Mouse (Mus musculus) T-helper 2 cell (primary cell): ENCODE measurements around the gene Cd47.

Source experiments
- in situ Hi-C: fragments of 300-600 bp; cut with MboI, MseI; formaldehyde crosslinking; loops from one replicate; pipeline ENCODE4 v1.15.1; 2025; ENCODE audit warnings: high pct_unique_total_duplicates

Cd47 gene

DNA sequence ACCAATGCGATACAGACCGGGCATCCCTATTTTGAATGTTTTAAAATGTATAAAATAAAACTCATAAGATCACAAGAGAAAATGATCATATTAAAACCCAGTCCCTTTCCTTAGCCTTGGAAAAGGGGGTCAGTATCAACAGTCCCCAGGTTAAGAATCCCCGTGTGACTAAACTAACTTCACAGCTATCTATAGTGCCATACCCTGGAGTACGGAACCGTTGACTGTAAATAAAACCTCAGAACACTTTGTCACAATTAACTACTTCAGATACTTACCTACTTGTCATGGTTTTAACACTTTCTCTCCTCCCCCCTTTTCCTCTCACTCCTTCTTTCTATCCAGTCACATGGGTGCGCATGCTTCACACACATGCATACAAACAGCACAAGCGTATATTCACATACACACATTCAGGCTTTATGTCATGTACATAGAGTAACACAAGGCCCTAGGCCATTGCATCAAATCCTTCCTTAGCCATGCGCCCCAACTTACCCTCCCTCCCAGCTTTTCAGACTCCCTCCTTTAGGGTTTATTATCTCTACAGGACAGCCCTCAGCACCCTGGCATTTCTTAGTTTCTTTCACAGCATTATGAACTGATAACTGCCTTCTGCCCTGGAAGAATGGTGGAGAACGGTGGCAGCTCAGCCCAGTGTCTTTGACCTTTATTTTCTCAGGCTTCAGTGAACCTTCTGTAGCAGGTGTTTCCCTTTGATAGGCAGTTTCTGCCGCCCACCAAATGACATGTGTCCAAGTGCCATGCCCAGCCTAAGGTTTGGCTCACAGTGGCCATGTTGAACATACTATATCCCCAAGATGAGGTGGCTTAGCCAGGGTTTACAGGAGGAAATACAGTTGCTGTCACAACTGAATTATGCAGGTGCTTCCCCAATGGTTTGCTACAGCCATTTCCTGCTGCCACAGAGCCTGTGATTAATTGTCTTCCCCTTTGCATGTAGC is at the start of gene Cd47:
TSS of gene Cd47 (plus strand) at position 937 of the 965 bp plus-strand sequence.
- in situ Hi-C loops, result loop anchor here (10.0 to 25.0 kb wide), 2 partner anchors 935 to 1038 kb away; partner anchors contain the start of gene Trat1

DNA sequence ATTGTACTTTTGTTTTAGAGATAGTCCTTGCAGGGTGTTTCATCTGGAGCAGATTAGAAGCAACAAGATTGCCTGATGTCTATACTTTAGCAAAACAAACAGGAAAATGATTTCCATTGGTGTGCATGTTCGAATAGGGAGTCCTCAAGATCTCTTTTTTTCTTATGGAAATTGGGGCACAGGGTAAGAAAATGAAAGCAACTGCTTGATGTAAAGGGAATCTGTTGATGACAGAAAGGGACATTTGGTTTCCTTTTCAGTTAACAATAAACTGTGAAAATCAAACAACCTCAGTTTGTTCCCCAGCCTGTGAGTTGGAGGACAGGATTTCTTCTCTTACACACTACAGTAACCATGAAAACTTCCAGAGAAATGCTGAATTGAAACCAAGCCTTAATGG is 47.4 kb upstream of the Cd47 start:
- in situ Hi-C loops, result loop anchor here (25.0 kb wide), 1 partner anchor 241 kb away; no protein-coding TSS in a partner anchor

DNA sequence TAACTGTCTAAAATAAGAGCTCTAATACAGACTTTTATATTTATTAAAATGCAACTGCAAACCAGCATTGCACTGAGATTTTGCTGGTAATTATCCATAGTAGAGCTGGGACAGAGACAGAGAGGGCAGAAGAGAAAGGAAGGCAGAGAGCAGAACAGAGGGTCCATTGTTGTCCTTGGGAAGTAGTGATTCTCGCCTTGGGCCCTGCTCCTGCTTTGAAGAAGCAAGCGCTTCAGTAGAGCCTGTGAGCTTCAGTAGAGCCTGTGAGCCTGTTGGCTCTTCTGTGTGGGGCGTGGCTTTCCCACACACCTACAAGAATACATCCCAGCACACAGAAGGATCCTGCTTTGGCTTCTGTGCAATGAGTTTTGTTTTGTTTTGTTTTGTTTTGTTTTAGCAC is 47.0 kb upstream of the Cd47 start:
- in situ Hi-C loops, result loop anchor here (25.0 kb wide), 1 partner anchor 241 kb away; no protein-coding TSS in a partner anchor

DNA sequence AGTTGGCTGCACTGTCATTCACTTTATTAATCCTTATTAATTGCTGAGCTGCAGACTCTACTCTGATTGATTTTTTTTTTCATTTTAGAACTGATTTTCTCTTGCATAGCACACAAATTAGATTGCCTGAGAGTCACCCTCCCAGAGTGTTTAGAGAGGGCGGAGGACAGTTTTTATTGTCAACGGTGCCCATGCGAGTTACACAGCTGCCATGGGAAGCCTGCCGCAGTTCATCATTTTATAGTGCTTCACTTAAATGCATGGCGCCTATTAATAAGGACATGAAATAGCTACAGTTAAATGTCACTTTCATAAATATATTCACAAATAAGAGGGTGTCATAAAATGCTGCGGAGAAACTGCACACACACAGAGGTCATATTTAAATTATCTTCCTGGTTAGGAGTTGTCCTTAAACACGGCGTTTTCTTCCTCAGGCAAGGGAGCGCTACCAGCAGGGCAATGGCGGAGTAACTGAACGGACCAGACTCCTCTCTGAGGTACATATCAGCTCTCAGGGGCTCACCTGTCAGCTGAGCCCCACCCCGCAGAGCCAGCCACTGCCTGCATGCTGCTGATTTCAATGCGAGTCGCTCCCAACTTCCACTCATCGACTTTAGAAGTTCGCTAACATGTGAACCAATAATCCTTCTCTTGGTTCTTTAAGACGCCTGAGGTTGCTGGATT is 39.7 kb upstream of the Cd47 start:
- in situ Hi-C loops, result loop anchor here (10.0 to 25.0 kb wide), 2 partner anchors 248 to 304 kb away; no protein-coding TSS in a partner anchor

DNA sequence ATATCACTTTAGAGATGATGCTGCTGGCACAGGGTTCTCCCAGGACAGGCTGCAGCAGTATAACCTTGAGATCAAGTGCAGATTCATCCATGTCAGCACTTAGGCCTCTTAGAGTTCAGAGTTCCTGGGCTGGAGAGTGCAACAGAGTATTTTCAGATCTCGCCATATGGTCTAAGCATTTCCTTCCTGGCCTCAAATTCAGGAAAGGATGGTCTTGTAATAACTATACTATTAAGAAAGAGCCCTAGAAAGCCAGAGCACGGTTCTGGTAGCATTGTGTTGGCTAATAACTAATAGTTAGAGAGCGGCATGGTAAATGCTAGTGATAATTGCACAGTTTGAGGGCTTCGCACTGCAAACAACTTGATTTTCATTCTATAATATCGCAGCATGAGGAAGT is 38.4 kb upstream of the Cd47 start:
- in situ Hi-C loops, result loop anchor here (10.0 to 25.0 kb wide), 2 partner anchors 250 to 303 kb away; no protein-coding TSS in a partner anchor

DNA sequence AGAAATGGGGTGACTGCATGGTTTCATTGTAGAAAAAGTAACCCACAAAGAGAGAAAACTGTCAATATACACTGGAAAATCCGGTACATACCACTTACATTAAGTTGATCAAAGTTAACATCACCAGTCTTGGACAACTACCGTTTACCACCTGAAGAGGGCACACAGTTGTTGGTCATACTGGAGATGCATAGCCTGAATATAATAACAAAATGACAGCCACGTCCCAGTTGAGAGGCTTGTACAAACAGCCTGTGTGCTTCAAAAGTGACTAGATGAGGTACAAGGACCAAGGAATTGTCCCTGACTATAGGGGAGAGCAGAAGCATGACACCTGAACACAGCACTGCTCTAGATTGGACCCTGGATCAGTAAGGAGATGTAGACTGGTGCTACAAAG is 34.0 kb upstream of the Cd47 start:
- in situ Hi-C loops, result loop anchor here (10.0 to 25.0 kb wide), 2 partner anchors 254 to 298 kb away; no protein-coding TSS in a partner anchor

DNA sequence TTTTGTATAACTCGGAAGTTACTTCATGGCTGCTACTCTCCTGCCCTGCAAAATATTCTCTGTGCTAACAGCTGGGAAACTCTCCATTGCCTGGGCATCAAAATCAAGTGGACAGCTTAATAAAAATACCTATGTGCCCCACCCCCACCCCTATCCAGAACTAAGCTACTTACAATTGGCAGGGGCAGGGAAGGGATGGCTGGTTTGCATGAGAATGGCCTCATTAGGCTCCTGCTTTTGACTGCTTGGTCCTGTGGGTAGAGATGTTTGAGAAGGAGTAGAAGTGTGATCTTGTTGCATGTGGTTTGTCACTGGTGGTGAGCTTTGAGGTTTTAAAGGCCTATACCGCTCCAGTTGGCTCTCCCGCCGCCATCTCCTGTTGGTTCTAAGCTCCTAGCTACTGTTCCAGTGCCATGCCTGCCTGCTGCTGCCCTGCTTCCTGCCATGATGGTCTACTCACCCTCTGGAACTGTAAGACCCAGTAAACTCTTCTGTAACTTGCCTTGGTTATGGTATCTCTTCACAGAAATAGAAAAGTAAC is 31.8 kb upstream of the Cd47 start:
- in situ Hi-C loops, result loop anchor here (10.0 to 25.0 kb wide), 2 partner anchors 256 to 296 kb away; no protein-coding TSS in a partner anchor

DNA sequence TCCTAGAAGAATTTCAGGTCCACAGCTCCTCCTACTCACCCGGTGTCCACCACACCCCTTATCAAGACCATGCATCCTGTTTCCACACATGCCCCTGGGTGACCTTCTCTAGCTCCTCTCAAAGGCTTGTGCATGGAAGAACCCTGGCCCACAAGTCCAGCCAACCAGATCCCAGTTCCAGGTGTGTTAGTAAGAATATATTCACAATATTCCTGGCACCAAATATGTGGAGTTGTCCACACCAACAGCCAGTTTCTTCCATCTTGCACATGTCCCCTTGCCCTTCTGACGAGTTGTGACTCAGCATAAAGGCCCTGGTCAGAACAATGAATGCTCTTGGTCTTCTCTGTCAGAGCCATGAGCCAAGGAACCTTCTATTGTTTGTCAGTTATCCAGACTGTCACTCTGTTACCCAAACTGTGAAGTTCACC is 30.5 kb upstream of the Cd47 start:
- in situ Hi-C loops, result loop anchor here (10.0 to 25.0 kb wide), 2 partner anchors 258 to 295 kb away; no protein-coding TSS in a partner anchor

DNA sequence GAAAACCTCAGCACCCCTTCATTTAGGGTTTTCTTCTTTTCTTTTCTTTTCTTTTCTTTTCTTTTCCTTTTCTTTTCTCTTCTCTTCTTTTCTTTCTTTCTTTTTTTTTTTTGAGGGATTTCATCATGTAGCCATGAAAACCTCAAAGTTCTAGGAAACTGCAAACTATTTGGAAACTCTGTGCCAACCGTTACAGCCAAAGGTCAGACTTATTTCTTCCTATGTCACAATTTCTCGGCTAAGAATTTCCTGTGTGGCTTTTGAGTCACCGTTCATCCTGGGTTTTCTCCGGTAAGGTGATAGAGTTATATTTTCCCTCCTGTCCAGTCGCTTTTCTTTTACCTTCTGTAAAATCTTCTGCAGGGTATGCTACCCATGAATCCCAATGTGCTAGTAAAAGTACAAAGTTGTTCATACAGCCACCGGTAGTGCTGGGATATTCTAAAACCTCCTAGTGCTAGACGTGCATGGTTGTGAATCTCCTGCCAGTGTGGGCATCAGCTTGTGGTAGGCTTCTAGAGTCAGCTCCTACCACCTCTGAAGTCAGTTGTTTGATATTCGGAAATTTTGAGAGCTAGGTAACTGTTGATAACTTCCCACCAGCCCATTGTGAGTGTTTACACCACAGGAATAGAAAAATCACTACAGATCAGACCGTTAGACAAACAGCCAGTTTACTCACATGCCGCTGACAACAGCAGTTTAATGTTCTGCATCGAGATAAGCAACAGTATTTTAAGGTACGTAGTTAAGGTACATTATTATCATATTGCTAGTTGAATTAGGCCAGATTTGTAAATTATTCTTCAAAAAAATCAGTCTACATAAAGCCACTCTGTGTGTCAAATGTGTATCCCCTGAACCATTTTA is 29.8 kb upstream of the Cd47 start:
- in situ Hi-C loops, result loop anchor here (25.0 kb wide), 1 partner anchor 258 kb away; no protein-coding TSS in a partner anchor

DNA sequence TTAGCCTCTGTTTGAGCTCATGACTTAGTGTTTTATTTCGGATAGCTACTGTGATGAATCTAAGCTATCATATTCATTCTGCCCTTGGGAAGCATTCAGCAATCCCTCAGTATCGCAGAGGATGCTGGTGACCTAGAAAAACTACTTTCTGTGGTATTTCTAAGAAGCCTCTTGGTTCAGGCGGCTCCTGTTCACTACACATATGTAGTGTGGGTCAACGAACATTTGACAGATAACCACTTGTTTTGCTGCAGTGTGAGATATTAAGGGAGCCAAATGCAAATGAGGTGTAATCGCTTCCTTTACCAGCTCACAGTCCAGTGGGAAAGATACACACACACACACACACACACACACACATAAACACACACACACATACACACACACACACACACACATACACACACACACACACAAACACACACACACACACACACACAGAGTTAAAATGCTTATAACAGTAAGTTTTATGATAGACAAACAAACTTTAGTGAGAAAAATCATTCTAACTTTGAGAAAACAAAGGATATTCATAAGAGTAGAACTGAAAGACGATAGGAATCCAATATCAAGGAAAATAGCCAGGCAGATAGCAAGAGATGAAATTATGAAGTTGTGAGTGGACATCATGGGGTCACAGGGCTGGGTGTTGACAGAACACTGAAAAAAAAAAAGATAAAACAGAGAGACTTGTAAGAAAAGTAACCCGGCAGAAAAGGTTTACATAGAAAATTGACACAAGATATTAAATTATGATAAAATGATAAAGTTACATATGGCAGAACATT is 28.5 kb upstream of the Cd47 start:
- in situ Hi-C loops, result loop anchor here (25.0 kb wide), 1 partner anchor 260 kb away; no protein-coding TSS in a partner anchor

DNA sequence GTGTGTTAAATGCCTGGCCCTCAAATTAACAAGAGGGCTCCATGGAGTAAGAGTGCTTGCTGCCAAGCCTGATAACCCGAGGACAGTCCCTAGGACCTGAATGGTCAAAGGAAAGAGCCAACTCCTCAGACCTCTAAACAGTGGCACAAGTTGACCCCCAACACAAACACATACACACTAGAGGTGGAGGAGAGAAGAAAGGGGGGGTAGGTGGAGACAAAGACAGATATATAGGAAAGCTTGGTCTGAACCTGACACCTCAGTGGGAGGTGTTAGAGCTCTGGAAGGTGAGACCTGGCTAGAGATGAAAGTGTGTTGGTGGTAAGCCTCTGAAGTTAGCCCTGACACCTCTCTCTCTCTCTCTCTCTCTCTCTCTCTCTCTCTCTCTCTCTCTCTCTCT is 27.8 kb upstream of the Cd47 start:
- in situ Hi-C loops, result loop anchor here (25.0 kb wide), 1 partner anchor 260 kb away; no protein-coding TSS in a partner anchor

DNA sequence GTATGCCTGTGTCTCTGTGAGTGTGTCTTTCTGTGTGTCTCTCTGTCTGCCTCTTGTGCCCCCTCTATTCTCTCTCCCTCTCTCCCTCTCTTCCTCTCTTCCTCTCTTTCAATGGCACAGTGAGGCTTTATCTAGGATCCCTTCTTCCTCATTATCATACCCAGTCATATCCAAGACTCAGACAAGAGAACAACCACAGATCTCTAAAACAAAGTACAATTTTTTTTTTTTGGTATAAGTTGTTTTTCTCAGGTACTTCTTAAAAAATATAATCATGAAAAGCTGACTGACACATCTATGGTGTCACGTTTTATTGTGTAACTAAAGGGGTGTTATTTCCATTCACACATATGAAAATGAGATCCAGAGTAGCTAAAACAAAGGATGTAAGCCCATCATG is 27.3 kb upstream of the Cd47 start:
- in situ Hi-C loops, result loop anchor here (25.0 kb wide), 1 partner anchor 261 kb away; no protein-coding TSS in a partner anchor

DNA sequence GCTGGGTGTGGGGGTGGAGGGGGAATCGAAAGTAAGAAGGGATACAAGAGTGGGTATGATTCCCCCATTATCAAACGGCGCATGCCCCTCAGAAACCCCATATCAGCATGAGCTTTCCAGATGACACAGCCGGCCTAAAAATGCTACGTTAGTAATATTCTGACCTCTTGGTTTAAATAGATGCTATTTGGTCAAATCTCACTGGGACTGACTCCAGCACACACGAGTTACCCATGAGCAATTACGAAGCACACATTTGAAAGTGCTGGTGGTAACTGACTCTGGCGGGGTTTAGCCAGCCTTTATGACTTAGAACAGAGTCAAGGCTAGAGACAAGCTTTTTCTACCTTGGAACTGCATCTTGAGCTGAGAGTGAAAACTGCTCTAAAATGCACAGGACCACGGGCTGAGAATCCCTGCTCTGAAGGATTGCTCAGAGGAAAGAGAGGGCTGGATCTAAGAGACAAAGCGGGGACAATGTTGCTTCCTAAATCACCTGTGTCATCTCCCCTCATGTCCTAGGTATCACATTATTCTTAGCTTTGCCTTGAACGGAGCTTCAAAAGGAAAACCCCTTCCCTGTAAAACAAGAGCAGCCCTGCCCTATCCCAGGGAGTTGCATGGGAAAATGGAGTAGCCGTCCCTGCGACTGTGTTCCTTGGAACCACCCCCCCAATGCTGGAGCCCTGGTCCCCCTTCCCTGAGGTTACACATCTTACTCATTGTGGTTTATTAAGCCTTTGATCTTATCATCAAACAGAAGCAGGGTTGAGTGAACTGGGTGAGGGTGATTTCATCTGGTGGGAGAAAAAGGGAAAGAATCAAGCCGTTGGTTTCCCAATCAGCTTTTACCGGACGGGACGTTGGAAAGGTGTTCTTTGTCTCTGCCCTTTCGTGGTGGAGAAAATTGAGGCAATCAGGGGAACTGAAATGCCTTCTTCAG is 26.0 kb upstream of the Cd47 start:
- in situ Hi-C loops, result loop anchor here (5.0 to 25.0 kb wide), 3 partner anchors 78 to 1012 kb away; partner anchors contain the start of gene Trat1

DNA sequence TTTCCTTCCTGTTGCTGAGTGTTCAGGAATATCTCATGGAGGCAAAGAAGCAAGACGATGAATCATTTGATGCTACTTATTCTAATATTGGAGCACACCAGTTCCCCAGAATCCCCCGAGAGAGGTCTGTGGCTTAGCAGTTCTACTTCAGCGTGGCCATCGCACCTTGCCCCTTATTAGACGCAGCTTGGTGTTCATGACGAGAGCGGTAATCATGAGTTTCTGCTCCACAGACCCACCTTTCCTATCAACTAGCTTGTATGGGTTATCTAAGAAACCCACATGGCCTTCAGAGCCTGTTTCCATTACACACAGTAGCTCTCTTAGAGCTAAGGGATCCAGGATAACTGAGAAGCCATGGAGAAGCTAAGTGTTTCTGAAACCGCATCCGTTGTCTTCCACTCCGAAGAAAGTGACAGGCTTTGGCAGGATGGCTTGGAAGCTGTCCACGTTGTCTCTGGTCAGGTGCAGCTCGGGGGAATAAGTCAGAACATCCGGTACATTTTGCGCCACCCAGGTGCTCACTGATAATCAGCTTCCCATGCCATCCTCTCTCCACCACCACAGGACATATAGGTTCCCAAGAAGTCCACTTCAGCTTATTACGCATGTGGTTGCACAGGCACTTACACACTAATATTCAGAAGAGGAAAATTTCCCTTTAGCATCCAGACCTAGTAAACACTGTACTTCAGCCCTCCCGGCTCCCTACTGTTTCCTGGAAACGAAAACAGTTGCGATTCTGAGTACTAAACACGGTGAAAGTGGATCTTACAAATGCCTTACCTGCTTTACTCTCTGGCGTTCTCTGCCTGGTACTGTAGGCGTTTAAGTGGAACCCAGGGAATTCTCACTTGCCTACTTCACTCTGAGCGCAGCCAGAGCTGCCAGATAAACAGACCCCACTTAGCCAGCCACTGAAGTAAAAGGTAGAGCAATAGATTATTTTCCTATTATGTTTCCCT is 25.0 kb upstream of the Cd47 start:
- in situ Hi-C loops, result loop anchor here (5.0 to 25.0 kb wide), 2 partner anchors 77 to 1013 kb away; partner anchors contain the start of gene Trat1

DNA sequence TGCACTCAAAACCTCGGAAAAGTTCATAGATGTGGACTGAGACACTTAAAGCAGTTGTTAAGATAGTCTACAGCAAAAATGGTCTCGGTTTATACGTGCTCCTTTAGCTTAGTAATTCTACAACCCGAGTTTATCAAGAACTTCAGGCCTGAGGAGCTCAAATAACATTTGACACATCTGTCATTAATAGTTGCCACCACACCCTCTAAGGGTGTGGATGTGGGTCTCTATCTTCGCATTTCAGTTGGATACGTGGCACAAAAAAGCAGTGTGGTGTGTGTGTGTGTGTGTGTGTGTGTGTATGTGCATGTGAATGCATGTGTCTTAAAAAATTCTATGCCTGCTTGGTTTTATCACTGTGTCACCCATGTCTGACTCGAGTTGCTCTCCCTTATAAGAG is 23.4 kb upstream of the Cd47 start:
- in situ Hi-C loops, result loop anchor here (5.0 to 25.0 kb wide), 2 partner anchors 75 to 1015 kb away; partner anchors contain the start of gene Trat1

DNA sequence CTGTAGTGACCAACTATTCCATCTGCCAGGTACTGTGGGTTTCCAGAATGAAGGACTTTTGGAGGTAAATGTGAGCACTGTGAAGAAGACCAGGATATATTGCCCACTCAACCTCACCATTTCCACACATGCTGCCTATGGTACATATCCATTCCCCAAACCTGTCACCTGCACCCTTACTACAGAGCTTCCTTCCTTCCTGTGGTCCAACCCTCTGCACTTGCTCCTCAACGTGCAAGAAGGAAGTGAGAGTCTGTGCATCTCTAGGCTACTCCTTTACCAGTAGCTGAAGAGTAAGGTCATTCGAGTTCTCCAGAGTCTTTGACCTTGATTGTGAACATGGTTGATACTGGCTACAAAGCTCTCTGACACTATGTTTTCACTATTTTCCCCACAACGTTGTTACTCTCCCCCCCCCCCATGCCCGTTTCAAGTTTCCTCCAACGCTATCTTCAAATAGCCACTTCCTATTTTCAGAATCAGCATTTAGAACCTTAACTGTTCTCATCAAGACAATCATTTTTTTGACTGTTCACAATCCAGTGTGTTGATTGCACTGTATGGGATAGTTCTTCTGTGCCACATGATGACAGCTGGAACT is 18.7 kb upstream of the Cd47 start:
- in situ Hi-C loops, result loop anchor here (25.0 kb wide), 1 partner anchor 1019 kb away; the partner anchor contains the start of gene Trat1
